Mouse (Mus musculus) brain, embryonic 14.5 days (tissue): ENCODE results near the gene Proser2. TPM values are rescaled to one million over a fixed set of nuclear protein-coding genes. Genes with fewer than 3 reads are reported as not detected.
A peak's percentile ranks its signal among the peaks of the same experiment; 100 is the strongest.

Experiments used
- DNase-seq: peaks from one replicate; pipeline ENCODE4 v3.0.0-alpha.2; 2011; ENCODE audit warnings: low read depth
- CTCF ChIP-seq: fragments of 200-500 bp; IDR thresholded peaks from 2 replicates; pipeline ENCODE4 v1.5.1; 2012; ENCODE audit warnings: inconsistent platforms, mild to moderate bottlenecking, moderate library complexity, borderline replicate concordance; ENCODE audit not compliant: insufficient read depth, insufficient read length; ENCODE audit errors: extremely low read depth
- POLR2A ChIP-seq: fragments of 200-500 bp; IDR thresholded peaks from 2 replicates; pipeline ENCODE4 v1.6.1; 2012; ENCODE audit warnings: mild to moderate bottlenecking, inconsistent platforms, borderline replicate concordance; ENCODE audit not compliant: poor library complexity, insufficient read depth, insufficient read length, severe bottlenecking; ENCODE audit errors: extremely low read depth
- polyA plus RNA-seq: library from polyadenylated mRNA; depleted of rRNA; stranded (reverse); fragments of >200 nt; gene quantifications from 2 replicates; pipeline ENCODE4 v1.2.3, GENCODE M21; 2012

Proser2 gene
- polyA plus RNA-seq, 1 experiment = 3.1 TPM

DNA sequence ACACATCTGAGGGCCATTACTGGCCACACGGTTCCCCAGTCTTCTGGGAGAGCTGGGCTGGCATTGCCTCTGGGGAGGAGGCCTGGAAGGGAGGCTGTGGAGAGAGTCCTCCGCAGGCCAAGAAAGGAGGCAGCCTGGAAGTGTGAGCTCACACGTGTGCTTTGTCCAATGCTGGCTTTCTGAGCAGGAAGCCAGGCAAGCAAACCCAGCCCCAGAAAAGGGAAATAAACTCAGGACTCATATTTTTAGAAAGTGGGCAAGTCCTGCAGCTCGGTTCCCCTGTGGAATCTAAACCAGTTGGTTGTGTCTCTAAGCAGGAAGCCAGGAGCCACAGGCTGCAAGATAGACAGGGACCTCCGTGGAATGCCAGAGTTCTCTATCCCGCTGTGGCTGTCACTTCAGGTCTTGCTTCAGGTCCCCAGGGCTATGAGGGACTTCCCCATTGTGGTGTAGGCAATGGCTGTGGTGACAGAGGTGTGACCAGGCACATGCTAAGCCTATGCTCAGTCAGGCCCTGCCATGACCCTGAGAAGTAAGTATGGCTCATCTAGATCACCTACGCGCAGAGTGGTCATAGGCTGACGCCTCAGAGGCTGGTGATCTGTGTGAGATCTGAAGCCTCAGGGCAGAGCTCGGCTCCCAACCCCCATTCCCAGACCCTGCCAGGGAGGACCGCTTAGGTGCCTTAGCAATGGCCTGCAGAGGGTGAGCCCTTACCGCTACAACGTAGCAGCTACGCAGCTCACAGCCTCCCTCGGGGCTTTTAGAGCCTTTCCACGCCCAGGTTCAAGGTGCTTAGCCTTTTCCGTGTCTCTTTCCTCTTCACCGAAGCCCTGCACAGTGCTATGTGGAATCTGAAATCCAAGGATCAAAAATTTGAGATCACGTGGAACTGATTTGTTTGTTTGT, 44.1 kb downstream of the Proser2 start:
- no peak for DNase-seq
- TF ChIP-seq CTCF (no peak), POLR2A (no peak)

DNA sequence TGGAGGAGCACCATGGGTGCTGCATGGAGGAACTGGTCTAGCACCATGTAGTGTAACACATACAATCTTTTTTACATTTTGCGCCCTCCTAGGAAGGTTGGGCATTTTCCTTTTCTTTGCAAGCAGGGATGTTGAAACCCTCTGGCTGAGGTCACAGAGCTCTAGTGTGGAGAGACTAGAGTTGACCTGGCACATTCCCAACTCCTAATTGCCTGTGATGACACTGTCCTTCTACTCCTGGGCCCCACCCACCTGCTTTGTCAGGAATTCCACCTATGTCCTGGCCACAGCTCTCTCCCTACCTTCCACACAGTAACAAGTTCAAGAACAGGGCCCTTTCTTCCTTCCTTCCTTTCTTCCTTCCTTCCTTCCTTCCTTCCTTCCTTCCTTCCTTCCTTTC, 46.3 kb downstream of the Proser2 start:
- TF ChIP-seq POLR2A (no peak), CTCF (no peak)
- no peak for DNase-seq

DNA sequence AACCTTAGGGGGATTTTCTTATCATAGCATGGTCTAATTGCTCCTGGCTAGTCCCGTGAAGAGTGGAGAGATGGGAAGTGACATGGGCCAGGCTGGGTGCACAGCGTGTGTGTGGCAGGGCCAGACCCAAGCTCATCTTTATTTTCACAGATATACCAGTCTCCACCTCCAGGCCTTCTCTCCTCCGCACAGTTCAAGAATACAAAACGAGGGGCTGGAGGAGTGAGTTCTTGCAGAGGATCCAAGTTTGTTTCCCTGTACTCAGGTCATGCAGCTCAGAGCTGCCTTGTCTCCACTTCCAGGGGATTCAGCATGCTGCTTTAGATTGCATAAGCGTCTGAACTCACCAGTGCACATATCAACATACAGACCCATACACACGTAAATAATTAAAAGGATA, 47.4 kb downstream of the Proser2 start:
- TF ChIP-seq POLR2A (no peak), CTCF (no peak)
- DNase-seq = no peak

DNA sequence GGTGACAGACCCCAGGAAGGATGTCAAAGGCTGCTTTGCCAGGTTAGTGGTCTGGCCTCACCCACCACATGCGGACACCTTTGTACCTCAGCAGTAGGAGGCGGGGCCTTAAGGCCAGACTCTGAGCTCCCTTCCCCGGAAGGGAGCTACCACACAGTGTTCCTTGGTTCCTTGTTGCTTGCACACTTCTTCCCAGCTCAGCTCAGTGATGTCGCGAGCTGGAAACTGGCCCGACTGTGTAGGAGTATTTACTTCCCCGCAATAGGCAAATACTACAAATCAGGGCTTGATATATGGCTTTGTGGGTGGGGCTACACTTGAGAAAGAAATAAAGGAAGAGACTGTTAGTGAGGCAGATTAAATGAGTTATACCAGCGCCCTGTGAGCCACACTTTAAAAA, 48.9 kb downstream of the Proser2 start:
- DNase-seq = no peak
- TF ChIP-seq POLR2A = no peak
- no peak for TF ChIP-seq CTCF

DNA sequence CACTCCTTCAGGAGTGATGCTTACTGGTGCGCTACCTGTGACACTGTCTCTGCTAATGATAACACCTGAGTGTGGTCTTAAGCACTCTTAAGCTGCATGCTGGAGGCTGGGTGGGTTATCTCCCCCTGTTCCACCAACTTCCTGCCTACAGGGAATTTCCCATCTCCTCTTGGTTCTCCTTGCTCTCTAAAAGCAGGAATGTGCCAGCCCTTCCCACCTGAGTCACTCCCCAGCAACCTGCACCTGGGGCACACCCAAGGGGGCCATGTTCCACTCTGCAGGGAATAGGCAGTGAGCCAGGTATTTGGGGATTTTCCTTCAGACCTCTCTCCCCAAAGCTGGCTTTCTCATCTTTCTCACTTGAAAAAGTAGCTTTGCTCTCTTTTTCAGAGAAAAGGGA, 50.0 kb downstream of the Proser2 start:
- no peak for TF ChIP-seq CTCF
- no peak for TF ChIP-seq POLR2A
- no peak for DNase-seq

DNA sequence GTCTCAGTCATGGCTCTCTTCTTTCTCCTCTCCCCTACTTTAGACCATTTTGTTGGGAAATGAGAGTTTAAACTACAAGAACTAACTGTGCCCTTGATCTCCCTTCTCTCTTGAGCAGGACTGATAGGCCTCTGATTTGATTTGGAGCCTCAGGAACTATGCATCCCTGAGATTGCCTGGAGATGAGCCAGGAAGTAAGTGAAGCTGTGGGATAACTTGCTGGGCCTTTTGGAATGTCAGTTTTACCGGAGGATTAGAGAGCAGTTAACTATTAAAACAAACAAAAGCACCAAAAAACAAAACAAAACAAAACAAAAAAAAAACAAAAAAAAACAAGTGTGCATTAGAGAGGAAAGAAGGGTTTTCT, 54.5 kb downstream of the Proser2 start:
- DNase-seq = peak; percentile 7
- TF ChIP-seq POLR2A = no peak
- TF ChIP-seq CTCF = no peak

DNA sequence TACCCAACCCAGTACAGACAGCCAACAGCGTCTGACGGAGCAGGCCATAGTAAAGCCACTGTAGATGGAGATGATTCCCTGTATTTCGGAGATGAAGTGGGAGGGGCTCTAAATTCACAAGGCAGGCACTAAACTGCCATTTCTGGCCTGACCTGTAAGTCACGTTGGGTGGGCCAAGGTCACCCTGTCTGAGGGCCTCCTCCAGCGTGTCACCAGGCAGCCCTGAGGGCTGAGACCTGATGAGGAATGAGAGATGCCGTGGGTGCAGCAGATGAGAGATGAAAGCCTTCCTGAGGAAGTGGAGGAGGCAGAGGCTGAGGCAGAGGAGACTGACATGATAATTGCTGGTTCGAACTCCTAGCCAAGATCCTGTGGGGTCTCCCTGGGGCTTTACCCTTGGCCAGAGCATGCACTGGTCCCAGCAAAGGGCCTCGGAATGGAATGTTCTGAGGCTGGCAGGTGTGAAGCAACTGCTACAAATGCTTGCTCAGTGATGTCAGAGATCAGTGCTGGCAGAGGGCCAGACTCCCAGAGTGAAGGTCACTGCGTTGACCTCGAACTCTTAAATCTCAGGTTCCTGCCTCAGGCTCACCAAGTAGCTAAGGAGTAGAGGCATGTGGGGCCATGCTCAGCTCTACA, 55.0 kb downstream of the Proser2 start:
- TF ChIP-seq CTCF (no peak), POLR2A (no peak)
- DNase-seq = peak; percentile 35

DNA sequence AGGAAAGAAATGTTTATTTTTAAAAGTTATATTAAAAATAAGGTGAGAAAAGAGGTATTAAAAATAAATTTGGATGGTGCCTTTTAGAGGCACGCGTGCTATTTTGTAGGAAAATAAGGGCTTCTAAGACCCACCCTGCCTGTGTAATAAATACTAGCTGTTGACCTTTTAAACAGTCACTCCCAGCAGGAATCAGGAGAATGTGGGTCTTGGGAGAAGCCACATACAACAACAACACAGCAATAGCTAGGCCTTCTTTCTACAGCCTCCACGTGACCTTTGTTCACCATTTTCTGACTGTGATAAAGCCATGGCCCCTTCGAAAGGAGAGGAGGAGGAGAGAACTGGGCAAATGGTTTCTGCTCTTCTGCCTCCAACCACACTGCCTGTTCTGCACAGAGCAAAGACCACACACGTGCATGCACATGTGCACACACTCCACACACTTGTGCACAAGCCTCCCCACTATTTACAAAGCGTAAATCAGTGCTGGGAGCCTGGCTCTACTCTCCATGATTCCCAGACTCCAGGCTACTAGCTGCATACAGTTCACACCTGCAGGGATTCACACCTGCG, 57.2 kb downstream of the Proser2 start:
- DNase-seq = no peak
- TF ChIP-seq CTCF (no peak), POLR2A (no peak)

DNA sequence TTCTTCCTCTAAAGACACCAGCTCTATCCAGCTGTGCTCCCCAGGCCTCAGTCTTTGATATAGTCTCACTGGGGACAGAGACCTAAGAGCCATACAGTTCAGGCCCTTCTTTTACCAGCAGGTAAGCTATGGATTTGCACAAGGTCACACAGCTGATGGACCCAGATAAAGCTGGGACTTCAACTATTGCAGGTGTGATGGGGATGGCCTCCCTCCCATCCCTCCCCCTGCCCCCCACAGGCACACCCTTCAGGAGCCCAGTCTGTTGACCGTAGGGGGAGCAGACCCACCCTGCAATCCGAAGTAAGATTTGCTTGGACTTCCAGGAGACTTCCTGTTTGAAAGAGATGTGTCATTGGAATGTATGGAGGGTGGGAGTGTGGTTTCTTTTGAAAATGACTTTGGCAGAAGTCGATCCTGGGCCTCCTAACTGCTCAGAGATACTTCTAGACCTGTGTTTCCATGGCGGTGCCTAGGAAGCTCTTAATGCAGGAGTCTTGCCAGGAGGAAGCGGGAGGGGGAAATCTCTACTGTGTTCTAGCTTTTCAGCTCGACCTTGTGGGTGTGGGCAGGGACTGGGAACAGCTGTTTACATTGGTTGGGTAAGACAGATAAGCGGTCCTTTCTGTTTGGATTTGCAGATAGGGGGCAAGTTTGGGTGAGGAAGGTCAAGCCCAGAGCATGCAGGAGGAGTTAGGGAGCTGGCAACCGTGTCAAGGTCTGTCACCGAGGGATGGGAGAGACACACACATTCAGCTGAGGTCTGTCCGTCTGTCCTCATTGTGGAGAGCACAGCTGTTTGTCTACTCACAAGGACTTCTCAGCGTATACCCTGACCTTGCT, 58.2 kb downstream of the Proser2 start:
- DNase-seq = peak; percentile 5
- no peak for TF ChIP-seq POLR2A
- TF ChIP-seq CTCF = no peak

DNA sequence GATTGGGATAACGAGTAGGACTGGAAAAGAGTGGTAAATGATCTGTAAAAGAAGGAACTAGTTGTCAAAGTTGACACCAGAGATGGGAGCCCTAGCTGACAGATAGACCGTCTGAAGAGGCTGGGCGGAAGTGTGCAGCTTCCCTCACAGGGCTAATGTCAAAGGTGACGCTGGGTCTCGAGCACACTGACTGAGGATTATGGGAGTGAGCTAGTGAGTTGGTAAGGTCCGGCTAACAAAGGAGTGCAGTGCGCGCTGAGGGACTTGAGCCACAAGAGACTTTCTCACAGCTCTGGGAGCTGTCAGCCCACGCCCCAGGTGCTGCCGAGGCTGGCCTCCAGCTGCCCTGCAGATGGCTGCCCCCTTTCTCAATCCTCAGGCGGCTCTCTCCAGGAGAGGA, 59.1 kb downstream of the Proser2 start:
- DNase-seq = no peak
- no peak for TF ChIP-seq CTCF
- no peak for TF ChIP-seq POLR2A

DNA sequence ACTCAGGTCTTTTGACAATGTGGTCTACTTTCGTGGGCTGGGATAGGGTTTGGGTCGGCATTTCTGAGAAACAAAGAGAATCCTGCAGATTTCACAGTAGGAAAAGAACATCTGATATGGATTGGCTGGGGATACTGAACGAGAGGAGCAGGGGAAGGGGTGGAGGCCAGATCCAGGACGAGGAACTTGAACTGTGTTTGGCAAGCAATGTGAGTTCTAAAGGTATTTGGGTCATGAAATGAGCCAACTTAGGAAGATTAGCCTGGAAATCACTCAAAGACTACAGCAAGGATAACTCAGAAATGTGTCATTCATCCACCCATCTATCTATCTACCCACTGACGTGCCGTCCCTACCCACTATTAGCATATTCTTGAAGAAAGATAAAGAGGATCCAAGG, 62.7 kb downstream of the Proser2 start:
- TF ChIP-seq POLR2A = no peak
- no peak for TF ChIP-seq CTCF

More for the DNA sequence above, 62.7 kb downstream of the Proser2 start:
- no peak for DNase-seq
